Comparison of ENCODE assay signal across 12 mouse cellular contexts in genomic region chr8:94549998-94550397, GRCm38 (mm10). TPM values are rescaled to one million over a fixed set of nuclear protein-coding genes. Genes with fewer than 3 reads are reported as not detected.
A peak's percentile ranks its signal among the peaks of the same experiment; 100 is the strongest.
DNase-seq lines count a peak whose midpoint lies in the region; ATAC-seq and TF ChIP-seq lines count a peak whose summit lies in the region.
"Had no signal": no experiment of that assay in that cellular context is flagged by ENCODE, and none has a peak within 500 bp of the region (broad histone marks: within the 10 kb centered on the region; RNA-seq: fewer than 3 reads in every experiment).

No protein-coding gene starts in this region.

- no peaks in the 10 kb centered on the region for H3K36me3 ChIP-seq in forebrain, embryonic 13.5 days (ENCODE audit: poor library complexity, severe bottlenecking)
- no peaks in the 10 kb centered on the region for H3K36me3 ChIP-seq in forebrain, embryonic 11.5 days (ENCODE audit: control insufficient read depth, insufficient read depth, low read length)
- H3K36me3 ChIP-seq in kidney, postnatal 0 days (ENCODE audit: insufficient read depth, low read length), result no peaks in the 10 kb centered on the region
- H3K36me3 ChIP-seq: midbrain, embryonic 12.5 days; stomach, embryonic 15.5 days had no signal

- TF ChIP-seq CTCF in kidney, postnatal 0 days (IDR thresholded peaks at IDR 0.05; ENCODE audit: low read depth), result no peak

- 89% methylated on average over 5 of the region's 5 CpGs for whole genome bisulfite sequencing in forebrain, embryonic 13.5 days
- WGBS in forebrain, embryonic 11.5 days, result 82% methylated on average over 5 of the region's 5 CpGs
- WGBS in kidney, postnatal 0 days, result 60% methylated on average over 5 of the region's 5 CpGs

- H3K9ac ChIP-seq in forebrain, embryonic 13.5 days, result no peak overlapping the region
- no peak overlapping the region for H3K9ac ChIP-seq in forebrain, embryonic 11.5 days (ENCODE audit: low read length)
- no peak overlapping the region for H3K9ac ChIP-seq in kidney, postnatal 0 days (ENCODE audit: low read depth, low read length)
- H3K9ac ChIP-seq: midbrain, embryonic 12.5 days; stomach, embryonic 15.5 days had no signal

- DNase-seq in forebrain, embryonic 11.5 days (ENCODE audit: low spot score), result no peak
- peak; percentile 17 to 20 for DNase-seq in kidney, adult 8-10 months
- no peak for DNase-seq in kidney, postnatal 10 days
- peak; percentile 65 for DNase-seq in gastrocnemius, postnatal 25 days
- DNase-seq in kidney, postnatal 0 days (ENCODE audit: low spot score), result peak; percentile 30
- DNase-seq in testis, postnatal 14 days (ENCODE audit: low spot score), result no peak
- DNase-seq in natural killer cell, adult 2 months (ENCODE audit: low spot score in 2 of 2), result no peak
- DNase-seq: right cerebral cortex, postnatal 25 days had no signal

- peak overlapping the region; percentile 37; the same call in 1 of the 2 replicates for H3K27ac ChIP-seq in forebrain, embryonic 13.5 days
- H3K27ac ChIP-seq in forebrain, embryonic 11.5 days (ENCODE audit: low read depth, low read length), result no peak overlapping the region
- H3K27ac ChIP-seq in kidney, postnatal 0 days, result peak overlapping the region; percentile 47; the same call in 1 of the 2 replicates
- H3K27ac ChIP-seq: midbrain, embryonic 12.5 days; stomach, embryonic 15.5 days had no signal

- no peak overlapping the region for H3K4me3 ChIP-seq in forebrain, embryonic 13.5 days
- no peak overlapping the region for H3K4me3 ChIP-seq in forebrain, embryonic 11.5 days (ENCODE audit: low read depth, low read length)
- no peak overlapping the region for H3K4me3 ChIP-seq in kidney, postnatal 0 days (replicated peaks; ENCODE audit: low read depth, low read length)
- H3K4me3 ChIP-seq: midbrain, embryonic 12.5 days; stomach, embryonic 15.5 days had no signal

- no peaks in the 10 kb centered on the region for H3K27me3 ChIP-seq in forebrain, embryonic 13.5 days
- no peaks in the 10 kb centered on the region for H3K27me3 ChIP-seq in forebrain, embryonic 11.5 days (ENCODE audit: control insufficient read depth, insufficient read depth, low read length)
- H3K27me3 ChIP-seq in kidney, postnatal 0 days (ENCODE audit: insufficient read depth, low read length), result no peaks in the 10 kb centered on the region
- H3K27me3 ChIP-seq: stomach, embryonic 15.5 days had no signal

- no peaks in the 10 kb centered on the region for H3K9me3 ChIP-seq in forebrain, embryonic 13.5 days (replicated peaks)
- H3K9me3 ChIP-seq in forebrain, embryonic 11.5 days (ENCODE audit: control insufficient read depth, low read length), result no peaks in the 10 kb centered on the region
- H3K9me3 ChIP-seq in kidney, postnatal 0 days (replicated peaks; ENCODE audit: low read length), result no peaks in the 10 kb centered on the region
- H3K9me3 ChIP-seq: midbrain, embryonic 12.5 days; stomach, embryonic 15.5 days had no signal

- H3K4me1 ChIP-seq in forebrain, embryonic 13.5 days, result peaks cover 39% of the 10 kb centered on the region
- H3K4me1 ChIP-seq in forebrain, embryonic 11.5 days (replicated peaks; ENCODE audit: control insufficient read depth, insufficient read depth, low read length), result peaks cover 21% of the 10 kb centered on the region
- no peaks in the 10 kb centered on the region; the same call in 1 of the 2 replicates for H3K4me1 ChIP-seq in kidney, postnatal 0 days (replicated peaks; ENCODE audit: insufficient read depth, low read length)
- H3K4me1 ChIP-seq: stomach, embryonic 15.5 days had no signal

- ATAC-seq in forebrain, embryonic 13.5 days, result no peak
- no peak for ATAC-seq in forebrain, embryonic 11.5 days (replicated peaks; ENCODE audit: low FRiP score)
- ATAC-seq in kidney, postnatal 0 days (replicated peaks; ENCODE audit: low FRiP score, low read depth), result no peak
- ATAC-seq: activated CD4-positive, CD25-positive, alpha-beta regulatory T cell, adult 4 months had no signal

- no peak overlapping the region for H3K4me2 ChIP-seq in forebrain, embryonic 13.5 days
- H3K4me2 ChIP-seq in forebrain, embryonic 11.5 days (ENCODE audit: low read depth, low read length, severe bottlenecking), result no peak overlapping the region
- H3K4me2 ChIP-seq in kidney, postnatal 0 days (ENCODE audit: low read length), result no peak overlapping the region
- H3K4me2 ChIP-seq: midbrain, embryonic 12.5 days; stomach, embryonic 15.5 days had no signal

RNA-seq across cellular contexts. Expression of gene Cpne2, which starts 17.2 kb away (rescaled TPM):
- 14.3 and 18.6 TPM in 2 replicates for polyA plus RNA-seq in forebrain, embryonic 13.5 days (2015; fragmentation: Nextera tagmentation; extraction: Ambion mirVana)
- polyA plus RNA-seq in forebrain, embryonic 11.5 days (2014; fragmentation: Nextera tagmentation; extraction: Ambion mirVana), result 19.9 and 23.1 TPM in 2 replicates
- 1 to 10 TPM; 5.1 to 9.8 TPM for total RNA-seq in gastrocnemius, postnatal 25 days (2021)
- 11.4 and 12.9 TPM in 2 replicates for polyA plus RNA-seq in kidney, postnatal 0 days (2015; fragmentation: Nextera tagmentation; extraction: Ambion mirVana)

RNA-seq across cellular contexts. Expression of gene Rspry1, which starts 51.7 kb away (rescaled TPM):
- 48.1 and 54.3 TPM in 2 replicates for polyA plus RNA-seq in forebrain, embryonic 13.5 days (2015; fragmentation: Nextera tagmentation; extraction: Ambion mirVana)
- polyA plus RNA-seq in forebrain, embryonic 11.5 days (2014; fragmentation: Nextera tagmentation; extraction: Ambion mirVana), result 53.4 and 55.2 TPM in 2 replicates
- total RNA-seq in gastrocnemius, postnatal 25 days (2021), result 1 to 10 TPM; 7.9 to 8.3 TPM
- polyA plus RNA-seq in kidney, postnatal 0 days (2015; fragmentation: Nextera tagmentation; extraction: Ambion mirVana), result 31.0 and 33.1 TPM in 2 replicates

RNA-seq across cellular contexts. Expression of gene Fam192a, which starts 51.8 kb away (rescaled TPM):
- polyA plus RNA-seq in forebrain, embryonic 13.5 days (2015; fragmentation: Nextera tagmentation; extraction: Ambion mirVana), result 108 TPM in 2 replicates
- polyA plus RNA-seq in forebrain, embryonic 11.5 days (2014; fragmentation: Nextera tagmentation; extraction: Ambion mirVana), result 102 and 108 TPM in 2 replicates
- total RNA-seq in gastrocnemius, postnatal 25 days (2021), result 10 to 100 TPM; 16.7 to 18.7 TPM
- 64.1 and 72.0 TPM in 2 replicates for polyA plus RNA-seq in kidney, postnatal 0 days (2015; fragmentation: Nextera tagmentation; extraction: Ambion mirVana)

Comparison
In these comparisons a context has a peak if more than half of its experiments do, and no peak if none do; other contexts are left out.
1. DNase-seq: peak in kidney, adult 8-10 months (2 of 2), gastrocnemius, postnatal 25 days (single experiment) and kidney, postnatal 0 days (single experiment); none in forebrain, embryonic 11.5 days (single experiment), kidney, postnatal 10 days (single experiment), testis, postnatal 14 days (single experiment) and natural killer cell, adult 2 months (0 of 2).